Mouse (Mus musculus): Measurements from ENCODE around the gene Pbxip1. TPM values are rescaled to one million over a fixed set of nuclear protein-coding genes. Genes with fewer than 3 reads are reported as not detected.
A peak's percentile ranks its signal among the peaks of the same experiment; 100 is the strongest.

The Pbxip1 gene
- polyA plus RNA-seq, 1 experiment from 2014 or later = 7.4 TPM

GRCm38 (mm10) chr3:89394006-89394893 lies 42.3 kb upstream of the Pbxip1 start, which contains the start of gene Zbtb7b:
Gene Zbtb7b, minus strand, starts transcription at chr3:89394776.
- under 1% methylated on average over 40 of the region's 42 CpGs for WGBS (ENCODE audit: insufficient replicate concordance)
- Histone ChIP-seq H3K9ac (peak within 1 kb of the TSS; percentile 63), H3K4me1 (replicated peaks) (peaks cover 80% of the 10 kb centered on the region)

GRCm38 (mm10) chr3:89394894-89395256 lies 41.6 kb upstream of the Pbxip1 start:
- peak overlapping the region; percentile 63 for H3K9ac ChIP-seq
- H3K9me3 ChIP-seq (replicated peaks) = no peaks in the 10 kb centered on the region
- peak overlapping the region; percentile 87 for H3K27ac ChIP-seq (replicated peaks)
- H3K36me3 ChIP-seq (replicated peaks) = no peaks in the 10 kb centered on the region
- peaks cover 49% of the 10 kb centered on the region for H3K27me3 ChIP-seq
- under 1% methylated on average over 12 of the region's 12 CpGs for WGBS (ENCODE audit: insufficient replicate concordance)
- H3K4me2 ChIP-seq = peak overlapping the region; percentile 97
- peak overlapping the region; percentile 66 for H3K4me3 ChIP-seq (replicated peaks)
- H3K4me1 ChIP-seq (replicated peaks) = peaks cover 76% of the 10 kb centered on the region
- ATAC-seq (ENCODE audit: insufficient read depth) = no peak

More at GRCm38 (mm10) chr3:89394006-89394893, 42.3 kb upstream of the Pbxip1 start, which contains the start of gene Zbtb7b:
- Histone ChIP-seq H3K4me3 (replicated peaks) (peak within 1 kb of the TSS; percentile 66), H3K36me3 (replicated peaks) (no peaks in the 10 kb centered on the region), H3K4me2 (peak within 1 kb of the TSS; percentile 97), H3K27me3 (peaks cover 49% of the 10 kb centered on the region), H3K27ac (replicated peaks) (peak within 1 kb of the TSS; percentile 87), H3K9me3 (replicated peaks) (no peaks in the 10 kb centered on the region)
- peak; percentile 54 for ATAC-seq (ENCODE audit: insufficient read depth)

- Histone ChIP-seq H3K36me3 (replicated peaks) (no peaks in the 10 kb centered on the region), H3K9me3 (replicated peaks) (no peaks in the 10 kb centered on the region), H3K4me3 (replicated peaks) (peak overlapping the region; percentile 66), H3K4me1 (replicated peaks) (peaks cover 71% of the 10 kb centered on the region), H3K9ac (peak overlapping the region; percentile 63), H3K27ac (replicated peaks) (peak overlapping the region; percentile 72), H3K27me3 (peaks cover 49% of the 10 kb centered on the region), H3K4me2 (peak overlapping the region; percentile 97)
- no peak for ATAC-seq (ENCODE audit: insufficient read depth)
- WGBS (ENCODE audit: insufficient replicate concordance) = 4% methylated on average over 10 of the region's 10 CpGs
Measured at GRCm38 (mm10) chr3:89395419-89395805, 41.1 kb upstream of the Pbxip1 start.

- Histone ChIP-seq H3K27me3 (peaks cover 43% of the 10 kb centered on the region), H3K4me3 (replicated peaks) (peak overlapping the region; percentile 66), H3K27ac (replicated peaks) (peak overlapping the region; percentile 48; the same call in 1 of the 2 replicates), H3K9me3 (replicated peaks) (no peaks in the 10 kb centered on the region), H3K4me1 (replicated peaks) (peaks cover 65% of the 10 kb centered on the region), H3K9ac (peak overlapping the region; percentile 63), H3K4me2 (peak overlapping the region; percentile 97), H3K36me3 (replicated peaks) (no peaks in the 10 kb centered on the region)
- WGBS (ENCODE audit: insufficient replicate concordance) = under 1% methylated on average over 44 of the region's 44 CpGs
- ATAC-seq (ENCODE audit: insufficient read depth) = no peak
Measured at GRCm38 (mm10) chr3:89395806-89396653, 40.5 kb upstream of the Pbxip1 start.

- H3K4me1 ChIP-seq (replicated peaks) = peaks cover 59% of the 10 kb centered on the region
- ATAC-seq (ENCODE audit: insufficient read depth) = no peak
- peak overlapping the region; percentile 66 for H3K4me3 ChIP-seq (replicated peaks)
- H3K9me3 ChIP-seq (replicated peaks) = no peaks in the 10 kb centered on the region
- H3K4me2 ChIP-seq = peak overlapping the region; percentile 97
- H3K9ac ChIP-seq = peak overlapping the region; percentile 63
- peaks cover 37% of the 10 kb centered on the region for H3K27me3 ChIP-seq
- under 1% methylated on average over 4 of the region's 4 CpGs for WGBS (ENCODE audit: insufficient replicate concordance)
- no peak overlapping the region for H3K27ac ChIP-seq (replicated peaks)
- peaks cover 3% of the 10 kb centered on the region for H3K36me3 ChIP-seq (replicated peaks)
Measured at GRCm38 (mm10) chr3:89396654-89397005, 39.9 kb upstream of the Pbxip1 start.

- H3K4me1 ChIP-seq (replicated peaks) = peaks cover 13% of the 10 kb centered on the region
Measured at GRCm38 (mm10) chr3:89401329-89401728, 35.2 kb upstream of the Pbxip1 start.

GRCm38 (mm10) chr3:89402693-89403092 lies 33.8 kb upstream of the Pbxip1 start, which contains the start of gene Lenep:
Gene Lenep, minus strand, starts transcription at chr3:89402793.
- Histone ChIP-seq H3K4me2 (no peak within 1 kb of the TSS), H3K4me3 (replicated peaks) (no peak within 1 kb of the TSS), H3K4me1 (replicated peaks) (0 out of 2 replicates have a peak, but pooled peaks cover 5% of the 10 kb centered on the region), H3K27ac (replicated peaks) (no peak within 1 kb of the TSS), H3K36me3 (replicated peaks) (peaks cover 44% of the 10 kb centered on the region), H3K9ac (no peak within 1 kb of the TSS), H3K27me3 (no peaks in the 10 kb centered on the region), H3K9me3 (replicated peaks) (no peaks in the 10 kb centered on the region)
- ATAC-seq (ENCODE audit: insufficient read depth) = no peak
- 64% methylated on average over 5 of the region's 5 CpGs for WGBS (ENCODE audit: insufficient replicate concordance)

More at GRCm38 (mm10) chr3:89401329-89401728, 35.2 kb upstream of the Pbxip1 start:
- Histone ChIP-seq H3K4me2 (no peak overlapping the region), H3K9ac (no peak overlapping the region), H3K4me3 (replicated peaks) (no peak overlapping the region), H3K9me3 (replicated peaks) (no peaks in the 10 kb centered on the region), H3K27ac (replicated peaks) (no peak overlapping the region), H3K27me3 (no peaks in the 10 kb centered on the region), H3K36me3 (replicated peaks) (peaks cover 36% of the 10 kb centered on the region)
- ATAC-seq (ENCODE audit: insufficient read depth) = no peak
- WGBS (ENCODE audit: insufficient replicate concordance) = 72% methylated on average over 7 of the region's 7 CpGs

- Histone ChIP-seq H3K27me3 (no peaks in the 10 kb centered on the region), H3K4me3 (replicated peaks) (no peak overlapping the region), H3K4me2 (no peak overlapping the region), H3K27ac (replicated peaks) (no peak overlapping the region), H3K9ac (no peak overlapping the region), H3K36me3 (replicated peaks) (peaks cover 51% of the 10 kb centered on the region), H3K9me3 (replicated peaks) (no peaks in the 10 kb centered on the region), H3K4me1 (replicated peaks) (peaks cover 12% of the 10 kb centered on the region)
- no peak for ATAC-seq (ENCODE audit: insufficient read depth)
- whole genome bisulfite sequencing (ENCODE audit: insufficient replicate concordance) = 80% methylated on average over 6 of the region's 6 CpGs
Measured at GRCm38 (mm10) chr3:89406887-89407286, 29.6 kb upstream of the Pbxip1 start.

GRCm38 (mm10) chr3:89408448-89408847 lies 28.1 kb upstream of the Pbxip1 start:
- no peak overlapping the region for H3K4me3 ChIP-seq (replicated peaks)
- no peak overlapping the region for H3K27ac ChIP-seq (replicated peaks)
- peaks cover 46% of the 10 kb centered on the region for H3K36me3 ChIP-seq (replicated peaks)
- no peak overlapping the region for H3K9ac ChIP-seq
- no peaks in the 10 kb centered on the region for H3K27me3 ChIP-seq
- ATAC-seq (ENCODE audit: insufficient read depth) = no peak
- 75% methylated on average over 16 of the region's 16 CpGs for WGBS (ENCODE audit: insufficient replicate concordance)
- no peaks in the 10 kb centered on the region for H3K9me3 ChIP-seq (replicated peaks)
- peaks cover 16% of the 10 kb centered on the region for H3K4me1 ChIP-seq (replicated peaks)
- no peak overlapping the region for H3K4me2 ChIP-seq

- peaks cover 16% of the 10 kb centered on the region for H3K4me1 ChIP-seq (replicated peaks)
- peaks cover 48% of the 10 kb centered on the region for H3K36me3 ChIP-seq (replicated peaks)
- no peak for ATAC-seq (ENCODE audit: insufficient read depth)
- H3K27ac ChIP-seq (replicated peaks) = no peak overlapping the region
- no peak overlapping the region for H3K9ac ChIP-seq
- no peaks in the 10 kb centered on the region for H3K9me3 ChIP-seq (replicated peaks)
- no peak overlapping the region for H3K4me3 ChIP-seq (replicated peaks)
- no peak overlapping the region for H3K4me2 ChIP-seq
- 76% methylated on average over 3 of the region's 3 CpGs for WGBS (ENCODE audit: insufficient replicate concordance)
- no peaks in the 10 kb centered on the region for H3K27me3 ChIP-seq
Measured at GRCm38 (mm10) chr3:89409701-89410100, 26.8 kb upstream of the Pbxip1 start.

- Histone ChIP-seq H3K4me1 (replicated peaks) (peaks cover 16% of the 10 kb centered on the region), H3K9ac (peak overlapping the region; percentile 53), H3K9me3 (replicated peaks) (no peaks in the 10 kb centered on the region), H3K4me2 (peak overlapping the region; percentile 76), H3K36me3 (replicated peaks) (peaks cover 55% of the 10 kb centered on the region), H3K4me3 (replicated peaks) (peak overlapping the region; percentile 69), H3K27ac (replicated peaks) (0 out of 2 replicates have a peak overlapping the region, but pooled peaks have one; percentile 15), H3K27me3 (no peaks in the 10 kb centered on the region)
- no peak for ATAC-seq (ENCODE audit: insufficient read depth)
- 65% methylated on average over 10 of the region's 10 CpGs for WGBS (ENCODE audit: insufficient replicate concordance)
Measured at GRCm38 (mm10) chr3:89410864-89411263, 25.6 kb upstream of the Pbxip1 start.

All from liver, embryonic 15.5 days (tissue).